Mouse (Mus musculus): ENCODE measurements around the gene Tmem216. TPM values are rescaled to one million over a fixed set of nuclear protein-coding genes. Genes with fewer than 3 reads are reported as not detected.
"Not testable (repeated sequence)": the region's sequence is repeated elsewhere in the genome, so short reads cannot be mapped to it uniquely, and the experiment has no call there.

Tmem216 gene
- total RNA-seq, 2 experiments from 2014 or later = 15.4 to 17.8 TPM

DNA sequence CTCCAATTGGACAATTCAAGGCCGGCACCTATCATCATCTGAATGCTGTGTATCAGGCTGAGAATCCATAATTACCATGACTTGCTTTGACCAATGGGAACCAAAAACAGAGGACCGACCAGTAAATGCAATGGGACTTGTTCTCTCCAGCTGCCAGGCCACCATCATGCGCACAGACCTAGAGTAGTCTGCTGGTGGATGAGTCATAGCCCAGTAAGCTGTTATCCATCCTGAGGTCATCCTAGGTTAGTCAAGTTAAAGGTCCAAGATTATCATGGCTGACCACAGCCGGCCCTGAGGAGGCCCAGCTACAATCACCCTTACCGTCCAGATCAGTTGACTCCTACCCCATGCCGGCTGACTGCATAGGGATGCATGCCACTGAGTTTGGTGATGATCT, 13.6 kb upstream of the Tmem216 start:
- intact Hi-C loops (cut with DNase I) = no loop called here

DNA sequence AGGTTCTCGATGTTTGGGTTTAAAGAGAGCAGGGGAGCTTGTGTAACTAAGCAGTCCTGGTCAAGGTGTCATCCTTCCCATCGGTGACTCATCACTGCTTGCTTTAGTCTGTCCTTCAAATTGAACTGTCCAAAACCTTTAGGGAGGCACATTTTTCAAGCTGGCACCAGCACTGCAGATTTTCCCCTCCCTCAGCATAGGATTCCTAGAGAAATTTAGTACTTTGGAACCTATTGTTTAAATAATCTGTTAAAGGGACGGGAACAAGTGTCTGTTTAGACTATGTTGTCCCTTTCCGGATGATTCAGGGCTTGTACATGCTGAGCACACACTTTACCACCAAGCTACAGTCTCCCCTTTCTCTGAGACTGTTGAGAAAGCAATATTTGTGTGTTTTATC, 9.2 kb upstream of the Tmem216 start:
- intact Hi-C loops (cut with DNase I) = no loop called here
- no peak for DNase-seq

More for the DNA sequence above, 13.6 kb upstream of the Tmem216 start:
- no peak for DNase-seq

GRCm38 (mm10) chr19:10564278-10564677, 8.2 kb upstream of the Tmem216 start:
- no peak for DNase-seq
- intact Hi-C loops (cut with DNase I) = no loop called here

DNA sequence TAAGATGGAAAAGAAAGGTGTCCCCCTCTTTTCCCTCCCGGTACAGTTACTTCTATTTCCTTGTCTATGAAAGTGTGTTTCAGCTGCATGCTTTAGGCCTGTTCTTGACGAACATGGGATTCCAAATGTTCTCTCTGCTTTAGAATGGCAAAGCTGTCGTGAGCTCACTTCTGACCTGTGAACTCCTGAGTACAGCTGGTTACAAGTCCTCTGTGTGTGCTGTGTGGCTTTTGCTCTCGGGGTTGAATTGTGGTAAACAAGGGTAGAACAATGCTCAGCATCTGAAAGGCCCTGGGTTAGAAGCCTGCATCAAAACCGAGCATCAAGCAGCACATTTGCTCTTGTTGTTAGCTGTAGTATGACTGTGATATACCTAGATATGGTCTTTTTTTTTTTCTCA, 6.3 kb upstream of the Tmem216 start:
- no peak for DNase-seq
- intact Hi-C loops (cut with DNase I) = no loop called here

DNA sequence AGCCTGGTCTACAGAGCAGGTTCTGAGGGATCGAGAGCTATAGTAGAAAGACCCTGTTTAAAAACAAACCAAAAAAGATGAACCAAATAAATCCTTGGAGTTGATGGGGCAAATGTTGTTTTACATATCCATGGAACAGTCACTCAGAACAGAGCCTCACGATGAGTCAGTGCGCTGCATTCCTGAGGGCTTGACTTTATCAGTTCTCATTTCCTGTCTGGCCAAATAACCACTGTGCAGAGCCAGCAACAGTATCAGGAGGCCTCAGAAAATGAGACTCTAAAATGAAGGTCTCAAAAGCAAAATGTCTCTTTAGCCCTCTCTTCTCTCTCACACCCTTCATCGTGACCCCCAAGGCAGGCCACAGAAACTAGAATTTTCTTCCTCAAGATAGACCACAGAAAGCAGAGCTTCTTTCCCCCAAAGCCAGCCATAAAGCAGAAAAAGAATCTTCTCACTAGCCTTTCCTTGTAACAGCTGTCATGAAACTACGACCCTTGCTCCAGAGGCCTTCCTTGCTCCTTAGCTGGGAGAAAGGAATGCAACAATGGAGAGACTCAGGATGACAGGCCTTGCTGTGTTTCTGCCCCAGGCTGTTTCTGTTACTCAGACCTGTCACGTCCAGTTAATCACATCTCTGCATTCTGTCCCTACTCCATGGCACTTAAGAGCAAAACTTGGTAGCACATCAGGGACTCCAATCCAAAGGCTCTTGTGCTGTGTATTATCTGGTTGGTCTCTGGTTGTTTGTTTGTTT, 5.7 kb upstream of the Tmem216 start:
- intact Hi-C loops (cut with DNase I) = no loop called here
- no peak for DNase-seq

- no peak for DNase-seq
- intact Hi-C loops (cut with DNase I) = no loop called here
Observed at GRCm38 (mm10) chr19:10560108-10560507, 4.1 kb upstream of the Tmem216 start.

DNA sequence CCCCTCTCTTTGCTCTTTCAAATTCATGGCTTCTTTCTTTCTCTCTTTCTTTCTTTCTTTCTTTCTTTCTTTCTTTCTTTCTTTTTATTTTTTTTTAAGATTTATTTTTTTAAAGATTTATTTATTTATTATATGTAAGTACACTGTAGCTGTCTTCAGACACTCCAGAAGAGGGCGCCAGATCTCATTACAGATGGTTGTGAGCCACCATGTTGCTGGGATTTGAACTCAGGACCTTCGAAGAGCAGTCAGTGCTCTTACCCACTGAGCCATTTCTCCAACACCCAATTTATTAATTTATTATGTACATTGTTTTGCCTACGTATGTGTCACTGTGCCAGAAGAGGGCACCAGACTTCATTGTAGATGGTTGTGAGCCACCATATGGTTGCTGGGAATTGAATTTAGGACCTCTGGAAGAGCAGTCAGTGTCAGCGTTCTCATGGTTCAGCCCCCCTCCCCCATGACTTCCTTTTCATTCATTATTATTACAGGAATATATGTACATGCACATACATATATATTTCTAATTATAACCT, 1.9 kb upstream of the Tmem216 start:
- DNase-seq = not testable (repeated sequence)
- intact Hi-C loops (cut with DNase I) = loop anchor here (5.0 kb wide), 1 partner anchor 49 kb away; the partner anchor contains the start of genes Ddb1 and Tkfc

- no peak for DNase-seq
- intact Hi-C loops (cut with DNase I) = loop anchor here (5.0 kb wide), 1 partner anchor 50 kb away; the partner anchor contains the start of genes Ddb1 and Tkfc
Observed at GRCm38 (mm10) chr19:10557430-10557829, 1.4 kb upstream of the Tmem216 start.

DNA sequence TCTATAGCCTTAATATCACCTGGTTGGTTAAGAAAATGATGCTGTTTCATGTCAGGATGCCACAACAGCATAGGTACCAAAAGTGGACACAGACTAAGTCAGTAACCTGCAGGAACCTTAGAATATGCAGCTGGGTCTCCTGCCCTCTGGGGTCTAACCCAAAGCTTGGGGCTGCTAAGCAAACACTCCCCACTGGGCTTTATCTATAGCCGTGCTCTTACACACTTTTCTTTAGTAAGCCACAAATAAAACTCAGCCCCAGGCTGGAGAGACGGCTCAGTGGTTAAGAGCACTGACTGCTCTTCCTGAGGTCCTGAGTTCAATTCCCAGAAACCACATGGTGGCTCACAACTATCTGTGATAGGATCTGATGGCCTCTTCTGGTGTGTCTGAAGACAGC, 963 bp upstream of the Tmem216 start:
- intact Hi-C loops (cut with DNase I) = loop anchor here (5.0 kb wide), 1 partner anchor 50 kb away; the partner anchor contains the start of genes Ddb1 and Tkfc
- DNase-seq = no peak

- no peak for DNase-seq
- intact Hi-C loops (cut with DNase I) = no loop called here
Observed at GRCm38 (mm10) chr19:10539454-10539853, 16.6 kb downstream of the Tmem216 start.

GRCm38 (mm10) chr19:10530082-10530481, 26.0 kb downstream of the Tmem216 start:
- intact Hi-C loops (cut with DNase I) = no loop called here
- no peak for DNase-seq

GRCm38 (mm10) chr19:10525910-10526309, 30.1 kb downstream of the Tmem216 start, which contains the start of gene Sdhaf2:
Gene Sdhaf2 (minus strand): TSS chr19:10526142.
- peak; percentile 41 for DNase-seq

GRCm38 (mm10) chr19:10525106-10525901, 30.7 kb downstream of the Tmem216 start, which contains the start of gene Cpsf7:
Gene Cpsf7 (plus strand): TSS chr19:10525266.
- intact Hi-C loops (cut with DNase I) = no loop called here
- DNase-seq = peak; percentile 94

More at GRCm38 (mm10) chr19:10525910-10526309, 30.1 kb downstream of the Tmem216 start, which contains the start of gene Sdhaf2:
- intact Hi-C loops (cut with DNase I) = no loop called here

DNA sequence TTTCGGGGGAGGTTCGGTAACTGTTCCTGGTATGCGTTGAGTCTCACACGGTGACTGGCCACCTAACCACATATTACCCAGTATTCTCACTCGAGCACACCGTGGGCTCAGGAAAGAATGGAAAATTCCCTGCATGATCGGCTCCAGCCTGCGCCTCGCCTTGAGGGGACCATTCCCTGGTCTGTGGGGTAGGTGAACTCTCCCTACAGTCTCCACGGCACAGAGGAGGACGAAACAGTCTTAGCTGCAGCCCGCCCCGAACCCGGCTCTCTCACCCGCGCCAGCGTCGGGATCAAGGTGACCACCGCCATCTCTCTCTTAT, 31.3 kb downstream of the Tmem216 start:
- intact Hi-C loops (cut with DNase I) = no loop called here
- no peak for DNase-seq

- intact Hi-C loops (cut with DNase I) = no loop called here
- DNase-seq = no peak
Observed at GRCm38 (mm10) chr19:10523483-10524080, 32.5 kb downstream of the Tmem216 start.

DNA sequence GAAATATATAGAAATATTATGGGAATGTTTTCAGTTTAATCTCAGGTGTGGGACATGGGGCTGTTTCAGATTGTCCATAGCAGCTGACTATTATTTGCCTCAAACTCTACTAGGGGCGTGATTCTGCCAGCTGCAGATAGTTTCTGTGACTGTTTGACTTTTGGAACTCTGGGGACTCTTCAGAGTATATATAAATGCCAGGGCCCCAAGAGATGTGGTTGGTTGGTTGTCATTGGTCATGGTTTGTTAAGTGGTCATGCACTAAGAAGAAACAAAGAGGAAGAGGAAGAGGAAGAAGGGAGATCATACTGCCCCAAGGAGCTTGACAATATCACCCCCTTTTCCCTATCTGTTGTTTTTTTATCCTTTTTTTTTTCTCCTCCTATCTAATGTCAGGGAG, 34.1 kb downstream of the Tmem216 start:
- DNase-seq = no peak
- intact Hi-C loops (cut with DNase I) = no loop called here

- peak; percentile 10 for DNase-seq
- intact Hi-C loops (cut with DNase I) = no loop called here
Observed at GRCm38 (mm10) chr19:10520355-10520754, 35.7 kb downstream of the Tmem216 start.

GRCm38 (mm10) chr19:10510759-10511330, 45.2 kb downstream of the Tmem216 start:
- intact Hi-C loops (cut with DNase I) = no loop called here
- no peak for DNase-seq

DNA sequence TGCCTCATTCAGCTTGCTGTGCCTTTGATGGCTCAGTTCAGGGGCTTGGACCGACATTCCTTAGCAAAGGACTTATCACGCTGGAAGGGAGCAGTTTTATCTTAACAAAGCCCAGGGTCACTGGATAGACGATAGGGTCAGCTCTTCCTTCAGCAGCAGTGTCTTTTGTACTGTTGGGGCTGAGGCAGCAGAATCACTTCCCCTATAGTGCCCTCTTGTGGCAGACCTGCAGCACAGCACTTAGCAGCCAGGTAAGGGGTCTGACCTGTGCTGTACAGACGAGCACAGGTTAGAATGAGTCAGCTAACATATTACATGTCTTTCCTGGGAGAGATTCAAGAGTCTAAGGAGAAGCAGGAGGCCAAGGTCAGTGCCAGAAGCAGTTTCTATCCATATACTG, 53.5 kb downstream of the Tmem216 start:
- intact Hi-C loops (cut with DNase I) = loop anchor here (5.0 kb wide), 1 partner anchor 170 kb away; no protein-coding TSS in a partner anchor
- peak; percentile 20 for DNase-seq

- no peak for DNase-seq
- intact Hi-C loops (cut with DNase I) = loop anchor here (5.0 kb wide), 1 partner anchor 168 kb away; no protein-coding TSS in a partner anchor
Observed at GRCm38 (mm10) chr19:10500581-10500980, 55.5 kb downstream of the Tmem216 start.

Data from left cerebral cortex, postnatal 4 days (tissue).